Mouse (Mus musculus) kidney, adult 2 months (tissue): Measurements from ENCODE around the gene Dhx29.

Experiments
- CTCF ChIP-seq: fragments of 200-500 bp; conservative IDR thresholded peaks from 2 replicates; pipeline ENCODE4 v1.5.1; 2011; ENCODE audit warnings: low read depth, mild to moderate bottlenecking, control low read depth, low read length, moderate library complexity, mixed read lengths; ENCODE audit not compliant: insufficient read depth, insufficient read length
- POLR2A ChIP-seq: fragments of 200-500 bp; IDR thresholded peaks from one replicate; pipeline ENCODE4 v1.6.1; 2011; ENCODE audit warnings: low read depth, low read length, control low read depth

- no peak for TF ChIP-seq POLR2A
- TF ChIP-seq CTCF = no peak
Observed at GRCm38 (mm10) chr13:112925976-112926375, 1.3 kb upstream of the Dhx29 start.
